Mouse (Mus musculus) fat pad, adult 2 months (tissue): ENCODE results near the gene Cdkl4.
"Not testable (repeated sequence)": the region's sequence is repeated elsewhere in the genome, so short reads cannot be mapped to it uniquely, and the experiment has no call there.

Source experiments
- DNase-seq: peaks from one replicate; pipeline ENCODE4 v3.0.0-alpha.2; 2011; ENCODE audit warnings: low read depth, low spot score; ENCODE audit errors: extremely low read depth

The Cdkl4 gene

DNA sequence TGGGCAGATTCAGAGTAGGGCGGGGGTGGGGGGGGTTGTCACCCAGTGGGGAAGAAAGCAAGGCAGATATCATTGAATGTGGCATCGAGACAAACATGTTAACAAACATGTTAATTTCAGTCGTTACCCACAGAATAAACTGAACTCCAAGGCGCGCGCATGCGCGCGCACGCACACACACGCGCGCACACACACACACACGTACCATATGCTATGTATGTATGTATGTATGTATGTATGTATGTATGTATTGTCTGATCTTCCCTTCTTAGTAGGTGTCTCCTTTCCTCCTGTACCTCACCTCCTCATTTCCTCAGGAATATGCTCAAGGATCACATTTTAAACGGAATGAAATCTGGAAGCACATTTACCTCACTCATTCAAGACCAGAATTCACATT lies at the start of gene Cdkl4:
Gene Cdkl4 (minus strand): TSS at position 175 of the 400 bp plus-strand sequence.
- no peak for DNase-seq

DNA sequence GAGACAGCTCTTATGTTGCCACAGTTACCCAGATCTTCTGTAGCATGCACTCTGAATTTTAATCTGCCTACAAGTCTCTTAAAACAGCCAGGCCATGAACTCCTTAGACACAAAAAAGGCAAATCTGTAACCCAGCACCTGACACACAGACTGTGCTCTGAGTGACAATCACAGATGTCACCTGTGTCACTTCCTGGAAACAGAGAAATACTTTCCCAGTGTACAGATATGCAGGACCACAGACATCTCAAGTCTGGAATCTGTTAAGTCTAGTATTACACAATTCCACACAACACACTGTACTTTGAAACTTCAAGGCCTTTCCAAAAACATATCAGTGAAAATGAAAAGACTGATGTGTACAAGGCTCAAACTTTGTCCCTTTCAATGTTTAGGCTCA lies 47.4 kb upstream of the Cdkl4 start:
- DNase-seq = no peak

DNA sequence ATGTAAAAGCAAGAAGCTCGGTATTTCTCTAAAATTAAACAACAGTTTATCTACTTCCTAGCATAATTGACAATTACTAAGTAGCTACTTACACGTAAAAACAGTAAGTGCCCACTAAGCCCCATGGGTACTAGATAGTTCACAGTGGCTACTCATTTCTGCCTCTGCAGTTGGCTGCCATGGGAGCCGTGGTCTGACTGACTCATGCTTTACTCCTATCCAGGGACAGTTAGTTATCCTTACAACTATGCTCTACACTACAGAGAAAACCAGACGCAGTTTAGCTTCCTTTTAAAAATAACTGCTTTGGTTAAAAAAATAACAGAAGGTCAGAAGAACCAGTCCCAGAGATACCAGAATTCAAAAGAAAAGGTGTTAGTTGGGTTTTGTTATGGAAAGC lies 44.1 kb upstream of the Cdkl4 start:
- no peak for DNase-seq

DNA sequence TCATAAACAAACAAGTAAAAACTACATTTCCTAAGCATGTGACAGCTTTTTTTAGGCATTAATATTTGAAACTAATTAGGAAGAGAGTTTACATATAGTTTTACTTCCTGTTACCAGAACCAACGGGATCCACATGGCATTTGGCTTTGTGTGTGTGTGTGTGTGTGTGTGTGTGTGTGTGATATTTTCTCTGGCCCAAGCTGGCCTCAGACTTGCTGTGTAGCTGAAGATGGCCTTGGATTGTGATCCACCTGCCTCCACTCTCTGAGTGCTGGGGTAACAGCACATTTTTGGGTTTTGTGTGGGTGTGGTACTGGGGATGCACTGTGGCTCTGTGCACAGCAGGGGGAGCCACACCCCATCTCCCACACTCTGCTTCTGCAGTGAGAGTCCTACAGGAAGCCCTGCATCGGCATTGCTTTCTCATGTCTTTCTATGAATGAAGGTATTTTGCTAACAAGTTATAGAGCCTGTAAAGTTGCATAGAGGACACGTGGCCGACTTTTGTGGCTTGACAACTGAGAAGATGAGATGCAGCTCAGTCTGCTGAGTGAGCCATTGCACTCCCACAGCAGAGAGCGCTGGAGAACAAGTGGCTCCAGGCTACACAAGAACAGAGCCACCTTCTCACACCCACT lies 43.3 kb upstream of the Cdkl4 start:
- no peak for DNase-seq

DNA sequence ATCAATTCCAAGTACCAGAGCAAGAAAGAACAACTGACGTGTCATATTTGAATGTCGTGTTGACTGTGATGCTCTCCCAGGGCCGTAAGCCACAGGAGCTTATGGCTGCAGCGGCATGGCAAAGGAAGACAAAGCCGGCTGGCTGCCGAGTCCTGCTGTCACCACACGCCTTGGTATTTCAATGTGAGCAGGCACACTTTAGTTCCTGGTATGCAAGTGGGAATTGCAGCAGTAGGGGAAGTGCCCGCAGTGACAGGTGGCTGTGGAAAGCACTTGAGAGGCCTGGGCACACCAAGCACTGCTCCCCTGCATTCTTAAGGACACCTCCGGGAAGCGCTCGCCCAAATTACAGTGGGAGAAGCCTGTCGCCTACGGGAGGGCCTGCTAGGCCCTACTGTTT lies 41.9 kb upstream of the Cdkl4 start:
- DNase-seq = no peak

DNA sequence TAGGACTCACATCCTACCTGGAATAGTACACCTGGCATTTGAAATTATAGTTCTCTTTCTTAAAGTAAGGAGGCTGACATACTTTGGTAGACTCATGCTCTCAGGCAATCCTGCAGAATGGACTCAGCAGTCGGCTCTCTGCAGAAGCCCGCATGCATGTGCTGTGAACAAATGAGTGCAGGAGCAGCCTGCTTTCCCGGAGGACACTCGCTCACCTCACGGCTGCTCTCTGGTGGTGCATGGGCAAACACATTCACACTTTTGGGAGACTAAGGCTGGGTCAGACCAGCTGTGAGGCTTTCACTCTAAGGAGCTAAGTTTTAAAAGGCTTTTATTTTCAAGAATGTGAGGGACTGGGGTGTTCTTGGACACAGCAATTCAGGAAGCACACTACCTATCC lies 41.3 kb upstream of the Cdkl4 start:
- DNase-seq = no peak

DNA sequence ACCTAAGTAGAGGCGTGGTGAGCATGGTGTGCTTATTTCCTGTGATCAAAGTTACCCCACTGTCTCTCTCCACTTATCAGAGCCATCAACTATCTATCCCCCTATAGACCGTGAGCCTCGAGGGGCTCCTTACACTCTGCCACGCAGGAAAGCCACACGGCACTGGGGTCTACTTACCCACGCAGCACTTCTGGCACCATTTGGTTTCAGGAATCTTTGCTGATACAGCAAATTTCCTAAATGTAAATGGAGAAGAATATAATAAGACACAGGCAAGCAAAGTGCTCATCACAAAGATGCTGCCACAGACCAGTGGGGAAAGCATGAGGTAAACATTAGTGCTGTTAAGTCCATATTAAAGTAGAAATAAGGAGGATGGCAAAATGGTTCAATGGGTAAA lies 26.2 kb upstream of the Cdkl4 start:
- DNase-seq = no peak

DNA sequence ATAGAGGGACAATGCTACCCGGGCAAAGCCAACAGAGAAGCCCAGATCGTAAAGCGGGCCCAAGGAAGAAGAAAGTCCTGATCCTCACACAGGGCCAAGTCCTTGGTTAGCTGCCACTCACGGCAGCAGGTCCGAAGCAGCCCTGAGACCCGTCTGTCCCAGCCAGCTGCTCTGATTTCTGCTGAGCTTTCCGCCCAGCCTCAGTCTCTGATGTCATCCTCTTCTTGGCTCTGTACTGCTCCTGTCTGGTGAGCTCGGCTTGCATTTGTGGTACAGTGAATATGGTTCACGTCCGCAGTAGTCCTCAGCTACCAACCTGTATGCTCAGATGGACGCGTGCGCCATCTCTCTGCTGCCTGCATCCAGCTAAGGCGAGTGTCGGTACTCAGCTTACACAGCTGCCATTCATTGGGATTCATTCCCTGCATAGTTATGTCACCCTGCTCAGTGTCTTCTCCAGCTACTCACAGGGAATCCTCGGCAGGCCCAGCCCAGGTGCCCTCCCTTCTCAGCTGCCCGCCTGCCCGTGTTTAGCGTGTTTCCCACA lies 25.5 kb upstream of the Cdkl4 start:
- no peak for DNase-seq

DNA sequence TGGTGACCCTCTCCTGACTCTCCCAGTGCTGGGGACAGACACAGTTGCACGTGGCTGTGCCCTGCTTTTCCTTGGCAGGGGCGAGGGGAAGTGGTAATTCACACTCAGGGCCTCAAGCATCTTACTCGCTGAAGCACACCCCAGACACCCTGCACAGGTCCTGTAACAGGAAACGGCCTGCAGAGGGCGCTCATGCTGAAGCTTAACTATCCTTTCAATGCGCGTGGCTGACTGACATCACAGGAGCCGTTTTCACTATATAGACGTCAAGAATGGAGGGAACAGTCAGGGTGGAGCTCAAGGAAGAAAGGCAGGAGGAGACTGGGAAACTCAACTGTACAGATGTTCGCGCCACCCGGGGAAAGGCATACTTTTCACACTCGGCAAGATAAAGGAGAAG lies 23.8 kb upstream of the Cdkl4 start:
- no peak for DNase-seq

DNA sequence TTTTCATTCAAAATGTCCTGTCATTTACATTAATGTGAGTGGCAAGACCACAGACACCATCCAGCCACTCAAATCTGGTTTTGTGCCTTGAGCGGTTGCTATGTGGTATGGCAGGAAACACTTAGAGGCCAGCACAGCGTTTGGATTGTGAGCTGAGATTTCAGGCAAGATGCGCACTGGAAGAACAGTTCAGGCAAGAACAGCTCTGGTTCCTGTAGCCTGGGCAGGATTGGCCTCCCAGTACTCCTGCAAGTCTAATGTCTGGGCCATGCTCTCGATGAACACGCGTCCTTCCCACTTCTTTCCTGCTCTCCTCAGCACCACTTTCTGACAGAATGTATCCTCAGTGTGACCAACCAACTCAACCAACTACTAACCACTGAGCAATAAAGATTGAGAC lies 5.4 kb upstream of the Cdkl4 start:
- no peak for DNase-seq

DNA sequence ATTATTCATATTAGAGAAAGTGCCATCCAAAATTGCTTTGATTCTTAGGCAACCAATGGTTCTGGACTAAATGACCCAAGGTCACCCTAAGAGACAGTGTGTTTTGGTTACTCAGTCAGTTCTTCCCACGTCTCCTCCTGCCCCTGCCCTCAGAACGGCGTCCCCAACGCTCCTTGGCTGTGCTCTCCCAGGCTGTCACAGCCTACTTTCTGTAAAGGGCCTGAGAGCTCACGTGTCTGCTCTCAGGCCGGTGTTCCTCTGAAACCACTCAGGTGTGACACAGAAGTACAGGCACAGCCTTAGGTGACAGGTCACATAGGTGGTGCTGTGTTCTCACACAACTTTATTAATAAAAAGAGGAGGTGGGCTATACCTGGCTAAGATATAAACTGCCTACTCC lies 2.3 kb upstream of the Cdkl4 start:
- no peak for DNase-seq

DNA sequence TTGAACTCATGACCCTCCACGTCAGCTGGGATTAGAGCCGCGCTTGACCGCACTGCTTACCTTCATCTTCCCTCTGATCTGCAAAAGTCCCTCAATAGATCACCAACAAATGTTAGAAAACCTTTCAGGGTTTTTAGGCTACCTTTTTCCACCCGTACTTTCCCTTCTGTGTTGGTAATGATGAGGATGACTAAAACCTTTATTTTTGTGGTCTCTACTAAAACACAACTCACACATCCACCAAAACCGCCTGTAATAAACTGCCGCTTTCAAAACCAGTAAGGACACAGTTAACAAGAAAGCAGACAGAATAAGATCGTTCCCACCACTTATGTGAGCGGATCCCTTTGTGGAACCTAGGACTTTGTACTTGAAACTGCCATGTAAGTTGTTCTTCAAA lies 1.5 kb upstream of the Cdkl4 start:
- no peak for DNase-seq

DNA sequence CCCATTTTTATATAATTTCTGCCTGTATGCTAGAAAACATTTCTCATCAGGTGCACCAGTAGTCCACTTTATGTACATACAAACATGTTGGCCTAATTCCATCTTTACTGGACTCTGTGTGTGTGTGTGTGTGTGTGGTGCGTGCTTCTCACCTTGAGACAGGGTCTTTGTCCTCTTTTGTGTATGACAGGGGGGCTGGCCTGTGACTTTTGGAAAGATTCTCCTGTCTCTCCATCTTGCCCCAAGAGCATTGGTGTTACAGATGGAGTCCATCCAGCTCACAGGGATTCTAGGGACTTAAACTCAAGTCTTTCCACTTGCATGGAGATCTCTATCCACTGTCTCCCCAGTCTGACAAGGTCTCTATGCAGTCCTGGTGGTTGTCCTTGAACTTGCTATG lies 428 bp upstream of the Cdkl4 start:
- DNase-seq = no peak

DNA sequence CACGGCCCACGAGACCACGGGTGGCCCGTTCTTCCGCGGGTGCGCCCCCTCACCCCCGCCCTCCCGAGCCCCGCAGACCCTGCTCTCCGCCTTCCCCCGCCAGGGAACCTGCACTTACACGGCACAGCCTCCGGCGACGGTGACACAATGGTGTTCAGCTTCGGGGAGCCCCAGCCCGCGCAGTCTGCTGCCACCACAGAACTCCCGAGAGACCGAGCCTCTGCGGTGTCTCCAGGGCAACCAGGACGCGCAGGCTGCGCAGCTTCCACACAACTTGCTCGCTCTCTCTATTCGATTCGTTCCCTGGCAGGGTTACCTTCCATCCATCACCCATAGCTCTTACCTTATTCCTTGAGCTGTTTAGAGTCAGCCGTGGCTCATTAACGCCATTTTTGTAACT lies 399 bp downstream of the Cdkl4 start:
- DNase-seq = no peak

DNA sequence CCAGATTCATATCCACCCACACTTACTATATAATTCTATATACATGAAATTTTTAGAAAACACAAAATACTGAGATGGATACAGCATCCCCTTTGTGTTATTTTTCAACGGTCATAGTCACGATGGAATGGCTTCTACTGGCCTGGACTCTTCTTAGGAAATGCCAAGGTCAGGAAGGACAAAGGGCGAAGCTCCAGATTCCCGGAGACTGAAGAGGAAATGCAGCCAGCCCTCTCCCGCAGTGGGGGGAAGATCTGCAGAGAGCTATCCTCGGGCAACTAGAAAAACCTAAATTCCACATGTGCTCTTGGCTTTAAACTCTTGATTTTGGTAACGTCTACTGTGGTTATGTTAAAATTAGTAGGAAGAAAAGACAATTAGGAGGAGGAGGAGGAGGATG lies 2.6 kb downstream of the Cdkl4 start:
- DNase-seq = no peak

DNA sequence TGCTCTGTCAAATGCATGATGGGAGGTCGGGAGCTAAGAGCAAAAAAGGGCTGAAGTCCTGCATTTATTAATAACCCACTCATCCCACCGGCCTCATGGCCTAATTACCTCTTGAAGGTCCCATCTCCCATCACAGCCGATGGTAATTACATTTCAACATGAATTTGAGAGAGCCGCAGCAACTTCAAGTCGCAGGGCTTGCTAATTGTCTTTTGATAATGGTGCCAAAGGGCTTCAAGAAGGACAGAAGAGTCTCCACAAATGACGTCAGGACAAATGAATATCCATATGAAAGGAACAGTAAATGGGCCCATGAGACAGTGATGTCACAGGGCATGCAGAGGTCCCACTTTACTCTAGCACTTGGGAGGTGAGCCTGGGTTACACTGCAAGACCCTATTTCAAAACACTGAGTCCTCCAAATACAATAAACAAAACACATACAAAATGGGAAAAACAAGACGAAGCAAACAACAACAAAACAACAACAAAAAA lies 3.1 kb downstream of the Cdkl4 start:
- no peak for DNase-seq

DNA sequence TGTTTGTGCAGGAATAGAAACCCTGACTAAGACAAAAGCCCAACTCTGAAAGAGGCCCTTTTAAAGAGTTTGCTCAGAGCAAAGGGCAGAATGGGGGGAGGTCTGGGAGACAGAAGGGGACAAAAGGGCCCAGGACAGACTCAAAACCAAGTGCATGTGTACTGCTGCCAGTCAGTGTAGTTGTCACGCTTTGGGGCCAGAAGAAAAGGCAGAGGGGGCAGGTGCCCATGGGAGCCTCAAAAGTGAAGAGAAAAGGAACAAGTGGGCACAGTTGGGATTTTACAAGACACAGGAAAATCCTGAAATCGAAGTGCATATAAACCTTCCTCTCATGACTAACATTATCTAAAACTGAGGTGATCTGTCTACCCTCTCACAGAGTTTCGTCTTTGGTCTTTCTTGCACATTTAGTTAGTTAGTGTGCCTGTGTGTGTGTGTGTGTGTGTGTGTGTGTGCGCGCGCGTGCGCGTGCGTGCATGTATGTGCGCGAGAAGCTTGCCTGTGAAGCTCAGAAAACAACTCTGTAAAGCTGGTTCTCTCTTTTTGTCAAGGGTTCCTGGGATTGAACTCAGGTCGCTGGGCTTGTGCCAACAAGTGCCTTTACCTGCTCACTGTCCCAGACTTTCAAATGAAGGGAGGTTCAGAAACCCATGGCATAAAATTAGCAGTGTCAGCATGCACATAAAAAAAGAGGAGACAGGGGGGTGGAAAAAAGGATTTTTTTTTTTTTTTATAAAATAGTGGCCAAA lies 5.3 kb downstream of the Cdkl4 start:
- no peak for DNase-seq

DNA sequence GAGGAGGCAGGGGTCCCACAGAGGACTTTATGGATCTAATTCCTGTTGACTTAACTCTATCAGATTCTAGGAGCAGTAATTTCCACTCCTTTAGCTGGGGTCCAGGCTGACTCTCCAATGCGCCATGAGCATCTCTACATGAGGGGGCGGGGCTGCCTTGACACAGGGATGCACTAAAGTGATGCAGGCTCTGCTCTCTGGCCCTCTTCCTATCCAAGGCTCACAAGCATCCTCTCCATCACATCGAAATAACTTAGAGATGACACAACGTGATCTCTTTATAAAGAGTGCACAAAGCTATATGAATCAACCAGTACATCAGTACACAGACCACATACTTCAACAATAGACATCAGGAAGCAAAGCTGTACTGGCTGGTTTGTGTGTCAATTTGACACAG lies 6.2 kb downstream of the Cdkl4 start:
- DNase-seq = no peak

DNA sequence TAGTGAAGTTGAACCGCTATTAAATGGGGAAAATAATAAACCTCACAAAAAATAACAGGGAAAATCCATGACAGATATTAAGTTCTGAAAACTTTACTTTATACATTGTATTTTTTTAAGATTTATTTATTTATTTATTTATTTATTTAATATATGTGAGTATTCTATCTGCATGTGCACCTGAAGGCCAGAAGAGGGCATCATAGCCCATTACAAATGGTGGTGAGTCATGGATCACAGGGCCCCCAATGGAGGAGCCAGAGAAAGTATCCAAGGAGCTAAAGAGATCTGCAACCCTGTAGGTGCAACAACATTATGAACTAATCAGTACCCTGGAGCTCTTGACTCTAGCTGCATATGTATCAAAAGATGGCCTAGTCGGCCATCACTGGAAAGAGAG lies 7.9 kb downstream of the Cdkl4 start:
- not testable (repeated sequence) for DNase-seq

DNA sequence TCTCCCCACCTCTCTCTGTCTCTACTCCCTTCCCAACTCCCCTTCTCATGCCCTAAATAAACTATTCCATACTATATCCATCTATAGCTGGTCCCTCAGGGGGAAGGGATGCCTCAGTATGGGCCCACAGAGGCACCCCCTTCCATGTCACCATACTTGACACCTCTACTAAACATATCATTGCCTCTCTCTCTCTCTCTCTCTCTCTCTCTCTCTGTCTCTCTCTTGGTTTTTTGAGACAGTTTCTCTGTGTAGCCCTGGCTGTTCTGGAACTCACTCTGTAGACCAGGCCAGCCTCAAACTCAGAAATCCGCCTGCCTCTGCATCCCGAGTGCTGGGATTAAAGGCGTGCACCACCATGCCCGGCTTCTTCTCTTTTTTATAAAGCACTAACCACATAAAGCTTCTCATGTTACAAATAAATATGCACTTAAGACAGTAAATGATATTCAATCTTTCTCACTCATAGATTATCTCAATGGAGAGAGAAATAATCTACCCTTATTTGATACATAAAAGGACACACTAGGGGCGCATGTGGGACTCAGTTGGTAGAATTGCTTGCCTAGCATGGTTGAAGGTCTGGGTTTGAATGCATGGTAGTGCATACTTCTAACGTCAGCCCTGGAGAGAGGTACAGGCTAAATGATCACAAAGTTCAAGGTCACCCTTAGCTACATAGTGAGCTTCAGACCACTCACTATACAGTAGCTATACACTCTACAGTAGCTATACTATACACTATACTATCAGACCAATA lies 8.6 kb downstream of the Cdkl4 start:
- no peak for DNase-seq

DNA sequence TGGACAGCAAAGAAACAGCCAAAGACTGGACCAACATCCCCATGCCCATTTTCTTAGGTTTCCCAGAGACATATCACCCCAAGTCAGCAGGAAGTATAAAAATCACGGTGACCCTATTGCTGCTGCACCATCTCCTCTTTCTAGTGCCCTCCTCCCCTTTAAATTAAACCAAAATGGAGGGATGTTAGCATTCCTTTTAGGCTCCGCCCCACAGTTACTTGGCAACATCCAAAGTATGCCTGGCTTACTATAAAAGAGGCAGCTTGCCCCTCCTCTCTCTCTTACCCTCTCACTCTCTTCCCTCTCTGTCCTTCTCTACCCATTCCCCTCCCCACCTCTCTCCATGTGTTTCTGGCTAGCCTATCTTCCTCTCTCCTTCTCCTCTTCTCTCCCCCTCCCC lies 9.2 kb downstream of the Cdkl4 start:
- DNase-seq = no peak

DNA sequence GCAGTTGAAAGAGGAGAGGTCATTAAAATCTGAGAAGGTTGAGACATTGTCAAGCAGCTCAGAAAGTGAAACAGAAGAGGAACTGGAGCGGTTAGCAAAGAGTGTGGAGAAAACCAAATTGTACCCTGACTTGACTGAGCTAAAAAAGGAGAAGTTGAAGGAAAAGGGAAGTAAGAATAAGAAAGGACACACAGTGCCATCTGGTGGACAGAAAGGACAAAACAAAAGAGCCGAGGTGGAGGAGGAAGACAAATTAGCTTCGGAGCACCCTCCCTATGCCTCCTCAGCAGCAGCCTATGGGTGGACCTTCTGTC lies 13.0 kb downstream of the Cdkl4 start:
- DNase-seq = no peak
